In the genomic region with DNA sequence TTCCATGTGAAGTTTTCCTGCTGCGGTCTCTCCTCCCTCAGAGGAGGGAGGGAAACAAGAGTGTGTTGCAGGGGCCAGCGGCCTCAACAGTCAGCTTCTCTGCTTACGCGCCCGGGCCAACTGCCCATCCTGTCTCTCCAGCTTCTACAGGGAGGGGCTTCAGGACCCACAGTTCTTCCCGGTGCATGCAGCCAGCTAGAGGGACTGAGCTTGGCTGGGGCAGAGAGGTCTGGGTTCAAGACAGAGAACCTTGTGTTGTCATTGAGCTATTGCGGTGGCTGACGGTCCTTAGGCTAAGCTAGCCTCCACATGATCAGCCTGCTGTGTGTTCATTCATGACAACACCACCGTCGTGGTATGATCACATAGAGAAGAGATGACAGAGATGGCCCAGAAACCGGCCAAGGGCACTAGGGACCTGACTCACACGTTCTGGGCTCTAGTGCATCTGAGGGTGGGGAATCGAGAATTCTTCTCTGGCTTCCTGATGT, we compare ENCODE assay signal across 10 mouse cellular contexts. TPM values are rescaled to one million over a fixed set of nuclear protein-coding genes. Genes with fewer than 3 reads are reported as not detected.
DNase-seq lines count a peak whose midpoint lies in the region; ATAC-seq lines count a peak whose summit lies in the region.
"Had no signal": no experiment of that assay in that cellular context is flagged by ENCODE, and none has a peak within 500 bp of the region (broad histone marks: within the 10 kb centered on the region; RNA-seq: fewer than 3 reads in every experiment).

No protein-coding gene starts in this region.

- peaks cover 73% of the 10 kb centered on the region for H3K4me1 ChIP-seq in lung, embryonic 15.5 days
- H3K4me1 ChIP-seq in hindbrain, embryonic 13.5 days (replicated peaks) = peaks cover 47% of the 10 kb centered on the region
- peaks cover 35% of the 10 kb centered on the region for H3K4me1 ChIP-seq in stomach, embryonic 14.5 days (ENCODE audit: control insufficient read depth, insufficient read depth, low read length)

- DNase-seq in lung, postnatal 25 days (ENCODE audit: low spot score) = no peak
- peak; percentile 88 for DNase-seq in fibroblast of lung, adult 2 months (ENCODE audit: low read depth)
- DNase-seq in ovary, adult 18-20 months (ENCODE audit: low spot score) = no peak
- no peak for DNase-seq in thymus, adult 18-20 months
- DNase-seq: midbrain, embryonic 14.5 days; thymus, postnatal 36 days had no signal

- H3K27ac ChIP-seq in lung, embryonic 15.5 days = peak overlapping the region; percentile 81
- H3K27ac ChIP-seq in hindbrain, embryonic 13.5 days = peak overlapping the region; percentile 1; the same call in 1 of the 2 replicates
- H3K27ac ChIP-seq in stomach, embryonic 14.5 days (ENCODE audit: low read length) = peak overlapping the region; percentile 61; the same call in 1 of the 2 replicates

- no peak overlapping the region for H3K9ac ChIP-seq in lung, embryonic 15.5 days
- H3K9ac ChIP-seq in hindbrain, embryonic 13.5 days = peak overlapping the region; percentile 19; the same call in 1 of the 2 replicates
- H3K9ac ChIP-seq in stomach, embryonic 14.5 days (replicated peaks; ENCODE audit: low read depth, low read length) = no peak overlapping the region

- ATAC-seq in lung, embryonic 15.5 days (ENCODE audit: borderline replicate concordance, extremely low read depth, low FRiP score, low TSS enrichment) = no peak
- ATAC-seq in hindbrain, embryonic 13.5 days (ENCODE audit: low FRiP score) = no peak
- no peak for ATAC-seq in stomach, embryonic 14.5 days (ENCODE audit: insufficient number of reproducible peaks, insufficient read depth, low FRiP score, low read depth)
- no peak for ATAC-seq in frontal cortex, adult (ENCODE audit: low TSS enrichment)

- no peaks in the 10 kb centered on the region for H3K27me3 ChIP-seq in lung, embryonic 15.5 days
- H3K27me3 ChIP-seq in hindbrain, embryonic 13.5 days = no peaks in the 10 kb centered on the region
- H3K27me3 ChIP-seq in stomach, embryonic 14.5 days (ENCODE audit: control insufficient read depth, insufficient read depth, low read length) = no peaks in the 10 kb centered on the region

- H3K36me3 ChIP-seq in lung, embryonic 15.5 days = peaks cover 50% of the 10 kb centered on the region
- H3K36me3 ChIP-seq in hindbrain, embryonic 13.5 days = peaks cover 52% of the 10 kb centered on the region
- peaks cover 36% of the 10 kb centered on the region for H3K36me3 ChIP-seq in stomach, embryonic 14.5 days (ENCODE audit: control insufficient read depth, insufficient read depth, low read length)

- no peak overlapping the region for H3K4me3 ChIP-seq in lung, embryonic 15.5 days
- H3K4me3 ChIP-seq in hindbrain, embryonic 13.5 days = no peak overlapping the region
- no peak overlapping the region for H3K4me3 ChIP-seq in stomach, embryonic 14.5 days (ENCODE audit: low read depth, low read length)

- no peaks in the 10 kb centered on the region for H3K9me3 ChIP-seq in lung, embryonic 15.5 days
- H3K9me3 ChIP-seq in hindbrain, embryonic 13.5 days = no peaks in the 10 kb centered on the region
- no peaks in the 10 kb centered on the region for H3K9me3 ChIP-seq in stomach, embryonic 14.5 days (ENCODE audit: control insufficient read depth, low read depth, low read length)

- 40% methylated on average over 13 of the region's 13 CpGs for WGBS in lung, embryonic 15.5 days
- WGBS in hindbrain, embryonic 13.5 days = 77% methylated on average over 13 of the region's 13 CpGs
- WGBS in stomach, embryonic 14.5 days = 65% methylated on average over 13 of the region's 13 CpGs

- H3K4me2 ChIP-seq in lung, embryonic 15.5 days = 0 out of 2 replicates have a peak overlapping the region, but pooled peaks have one; percentile 30
- H3K4me2 ChIP-seq in hindbrain, embryonic 13.5 days = no peak overlapping the region
- no peak overlapping the region for H3K4me2 ChIP-seq in stomach, embryonic 14.5 days (replicated peaks; ENCODE audit: low read depth, low read length)

RNA-seq across cellular contexts. Expression of a gene that starts 7.9 kb away (rescaled TPM):
- polyA plus RNA-seq in lung, embryonic 15.5 days (2015; fragmentation: Nextera tagmentation; extraction: Ambion mirVana) = 66.0 and 66.5 TPM in 2 replicates
- 52.7 and 54.8 TPM in 2 replicates for polyA plus RNA-seq in hindbrain, embryonic 13.5 days (2015; fragmentation: Nextera tagmentation; extraction: Ambion mirVana)
- polyA plus RNA-seq in stomach, embryonic 14.5 days (2014; fragmentation: Nextera tagmentation; extraction: Ambion mirVana) = 57.8 and 61.6 TPM in 2 replicates

RNA-seq across cellular contexts. Expression of a gene that starts 8.0 kb away (rescaled TPM):
- polyA plus RNA-seq in lung, embryonic 15.5 days (2015; fragmentation: Nextera tagmentation; extraction: Ambion mirVana) = 25.1 and 25.9 TPM in 2 replicates
- 6.3 and 7.3 TPM in 2 replicates for polyA plus RNA-seq in hindbrain, embryonic 13.5 days (2015; fragmentation: Nextera tagmentation; extraction: Ambion mirVana)
- 17.5 and 20.4 TPM in 2 replicates for polyA plus RNA-seq in stomach, embryonic 14.5 days (2014; fragmentation: Nextera tagmentation; extraction: Ambion mirVana)

RNA-seq across cellular contexts. Expression of a gene that starts 22.9 kb away (rescaled TPM):
- polyA plus RNA-seq in lung, embryonic 15.5 days (2015; fragmentation: Nextera tagmentation; extraction: Ambion mirVana) = 93.8 and 94.6 TPM in 2 replicates
- polyA plus RNA-seq in hindbrain, embryonic 13.5 days (2015; fragmentation: Nextera tagmentation; extraction: Ambion mirVana) = 169 and 188 TPM in 2 replicates
- polyA plus RNA-seq in stomach, embryonic 14.5 days (2014; fragmentation: Nextera tagmentation; extraction: Ambion mirVana) = 84.7 and 85.5 TPM in 2 replicates

RNA-seq across cellular contexts. Expression of a gene that starts 31.9 kb away (rescaled TPM):
- polyA plus RNA-seq in lung, embryonic 15.5 days (2015; fragmentation: Nextera tagmentation; extraction: Ambion mirVana) = 13.4 and 15.2 TPM in 2 replicates
- polyA plus RNA-seq in hindbrain, embryonic 13.5 days (2015; fragmentation: Nextera tagmentation; extraction: Ambion mirVana) = 29.1 and 30.7 TPM in 2 replicates
- 15.0 and 16.6 TPM in 2 replicates for polyA plus RNA-seq in stomach, embryonic 14.5 days (2014; fragmentation: Nextera tagmentation; extraction: Ambion mirVana)

RNA-seq across cellular contexts. Expression of a gene that starts 53.2 kb away (rescaled TPM):
- polyA plus RNA-seq in lung, embryonic 15.5 days (2015; fragmentation: Nextera tagmentation; extraction: Ambion mirVana) = 18.5 and 24.0 TPM in 2 replicates
- polyA plus RNA-seq in hindbrain, embryonic 13.5 days (2015; fragmentation: Nextera tagmentation; extraction: Ambion mirVana) = 21.8 and 22.5 TPM in 2 replicates
- 31.0 and 34.7 TPM in 2 replicates for polyA plus RNA-seq in stomach, embryonic 14.5 days (2014; fragmentation: Nextera tagmentation; extraction: Ambion mirVana)

Comparison
In these comparisons a context has a peak if more than half of its experiments do, and no peak if none do; other contexts are left out.
1. H3K27ac ChIP-seq: peak in every context shown above with its lines; median percentile 81 in lung, embryonic 15.5 days; 61 in stomach, embryonic 14.5 days; 1 in hindbrain, embryonic 13.5 days.